Mouse (Mus musculus): ENCODE data around the gene Adat1. TPM values are rescaled to one million over a fixed set of nuclear protein-coding genes. Genes with fewer than 3 reads are reported as not detected.

Gene Adat1
- polyA plus RNA-seq, 1 experiment from 2014 or later = 13.9 TPM

DNA sequence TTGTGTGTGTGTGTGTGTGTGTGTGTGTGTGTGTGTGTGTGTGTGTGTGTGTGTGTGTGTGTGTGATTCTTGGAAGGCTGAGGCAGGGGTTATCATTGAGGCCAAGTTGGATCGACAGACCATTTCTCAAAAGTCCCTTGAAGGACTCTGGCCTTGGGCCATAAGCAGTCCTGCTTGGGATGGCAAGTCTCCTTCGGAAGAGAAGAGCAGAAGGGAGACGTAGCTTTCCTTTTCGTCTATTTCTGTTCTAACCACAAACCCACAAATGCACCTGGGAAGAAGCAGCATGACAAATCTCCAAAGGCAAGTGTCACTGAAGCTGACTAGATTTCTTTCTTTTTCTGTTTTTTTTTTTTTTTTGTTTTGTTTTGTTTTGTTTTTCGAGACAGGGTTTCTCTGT is 36.2 kb downstream of the Adat1 start:
- Histone ChIP-seq H3K9me3 (ENCODE audit: control insufficient read depth, low read length) (no peaks in the 10 kb centered on the region), H3K9ac (ENCODE audit: low read length) (no peak overlapping the region), H3K4me3 (ENCODE audit: low read depth, low read length) (no peak overlapping the region), H3K36me3 (ENCODE audit: control insufficient read depth, insufficient read depth, low read length) (peaks cover 6% of the 10 kb centered on the region), H3K27me3 (ENCODE audit: control insufficient read depth, insufficient read depth, low read length) (no peaks in the 10 kb centered on the region), H3K4me1 (ENCODE audit: control insufficient read depth, insufficient read depth, low read length) (no peaks in the 10 kb centered on the region), H3K4me2 (ENCODE audit: low read depth, severe bottlenecking) (no peak overlapping the region), H3K27ac (replicated peaks; ENCODE audit: low read depth, low read length) (no peak overlapping the region)
- DNase-seq (ENCODE audit: low spot score) (no peak), ATAC-seq (ENCODE audit: insufficient number of reproducible peaks, low FRiP score, low TSS enrichment, low read depth) (no peak)
- WGBS = 94% methylated on average over 5 of the region's 5 CpGs

DNA sequence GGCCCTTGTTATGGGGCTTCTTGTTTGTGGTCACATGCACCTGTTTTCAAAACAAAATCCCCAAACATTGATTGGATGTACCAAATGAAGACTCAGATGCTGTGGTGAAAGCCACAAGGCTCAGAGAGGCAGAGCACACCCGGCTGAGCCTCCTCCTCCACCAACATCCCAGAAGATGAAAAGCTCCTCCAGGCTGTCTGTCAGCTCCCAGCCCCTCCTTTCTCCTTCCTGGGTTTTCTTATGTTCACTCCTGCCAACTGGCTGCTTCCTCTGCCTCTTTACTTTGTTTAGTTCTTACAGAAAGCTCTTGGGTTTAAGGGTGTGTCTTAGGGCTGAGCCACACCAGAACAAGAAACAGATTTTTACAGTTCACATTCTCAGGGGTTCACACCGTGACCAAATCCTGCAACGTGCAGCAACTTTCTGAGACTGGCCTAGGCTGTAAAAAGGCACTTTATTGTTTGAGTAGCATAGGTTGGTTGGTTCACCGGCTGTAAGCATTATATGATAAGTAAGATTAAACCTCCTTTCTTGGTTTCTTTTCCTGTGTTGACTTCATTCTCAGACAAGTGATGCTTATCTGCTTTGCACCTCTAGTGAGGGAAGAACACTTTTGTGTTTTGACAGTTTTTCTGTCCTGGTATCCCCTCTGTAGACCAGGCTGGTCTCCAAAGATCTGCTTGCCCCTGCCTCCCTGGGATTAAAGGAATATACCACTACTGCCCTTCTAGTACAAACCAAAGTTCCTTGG is 37.1 kb downstream of the Adat1 start:
- no peak for DNase-seq (ENCODE audit: low spot score)
- WGBS = 77% methylated on average over 4 of the region's 4 CpGs
- peaks cover 6% of the 10 kb centered on the region for H3K36me3 ChIP-seq (ENCODE audit: control insufficient read depth, insufficient read depth, low read length)
- no peaks in the 10 kb centered on the region for H3K4me1 ChIP-seq (ENCODE audit: control insufficient read depth, insufficient read depth, low read length)
- H3K27me3 ChIP-seq (ENCODE audit: control insufficient read depth, insufficient read depth, low read length) = no peaks in the 10 kb centered on the region
- no peak overlapping the region for H3K4me3 ChIP-seq (ENCODE audit: low read depth, low read length)
- no peak overlapping the region for H3K27ac ChIP-seq (replicated peaks; ENCODE audit: low read depth, low read length)
- ATAC-seq (ENCODE audit: insufficient number of reproducible peaks, low FRiP score, low TSS enrichment, low read depth) = no peak
- no peak overlapping the region for H3K4me2 ChIP-seq (ENCODE audit: low read depth, severe bottlenecking)
- H3K9ac ChIP-seq (ENCODE audit: low read length) = no peak overlapping the region
- H3K9me3 ChIP-seq (ENCODE audit: control insufficient read depth, low read length) = no peaks in the 10 kb centered on the region

DNA sequence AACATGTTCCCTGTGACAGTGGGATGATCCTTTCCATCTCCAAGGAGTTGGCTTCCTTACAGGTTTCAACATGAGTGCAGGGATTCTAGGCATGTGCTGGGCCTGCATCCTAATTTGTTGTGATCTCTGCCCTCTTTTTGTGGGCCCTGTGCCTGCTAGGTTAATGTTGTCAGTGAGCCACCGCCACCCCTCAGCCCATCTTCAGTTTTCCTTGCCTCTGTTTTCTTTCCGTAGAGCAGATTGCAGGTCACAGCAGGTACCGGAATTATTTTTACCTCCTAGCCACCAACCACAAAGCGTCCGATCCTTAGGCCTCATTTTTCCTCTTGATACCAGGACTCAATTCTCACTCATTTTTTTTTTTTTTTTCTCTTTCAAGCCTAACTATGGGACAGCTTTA is 40.2 kb downstream of the Adat1 start:
- Histone ChIP-seq H3K4me3 (ENCODE audit: low read depth, low read length) (no peak overlapping the region), H3K9me3 (ENCODE audit: control insufficient read depth, low read length) (no peaks in the 10 kb centered on the region), H3K27ac (replicated peaks; ENCODE audit: low read depth, low read length) (no peak overlapping the region), H3K4me1 (ENCODE audit: control insufficient read depth, insufficient read depth, low read length) (no peaks in the 10 kb centered on the region), H3K9ac (ENCODE audit: low read length) (no peak overlapping the region), H3K36me3 (ENCODE audit: control insufficient read depth, insufficient read depth, low read length) (peaks cover 10% of the 10 kb centered on the region), H3K27me3 (ENCODE audit: control insufficient read depth, insufficient read depth, low read length) (no peaks in the 10 kb centered on the region), H3K4me2 (ENCODE audit: low read depth, severe bottlenecking) (no peak overlapping the region)
- 96% methylated on average over 5 of the region's 5 CpGs for WGBS
- ATAC-seq (ENCODE audit: insufficient number of reproducible peaks, low FRiP score, low TSS enrichment, low read depth) (no peak), DNase-seq (ENCODE audit: low spot score) (no peak)

DNA sequence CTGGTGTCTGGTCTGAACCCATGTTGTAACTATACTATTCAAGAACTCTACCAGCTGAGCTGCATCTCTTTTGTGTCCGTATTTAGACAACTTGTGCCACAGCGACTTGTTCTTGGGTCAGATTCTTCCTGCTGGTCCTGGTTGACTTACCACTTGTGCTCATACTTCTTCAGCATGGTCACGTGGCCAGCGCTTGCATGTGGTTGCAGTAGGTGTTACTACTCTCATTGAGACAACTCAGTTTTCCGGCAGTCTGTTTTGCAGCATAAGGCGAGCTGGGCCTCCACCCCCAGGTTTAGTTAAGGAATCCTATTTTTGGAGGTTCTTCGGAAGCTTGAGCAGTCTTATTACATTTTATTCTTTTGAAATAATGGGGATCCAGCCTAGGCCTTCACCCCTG is 40.8 kb downstream of the Adat1 start:
- H3K36me3 ChIP-seq (ENCODE audit: control insufficient read depth, insufficient read depth, low read length) = peaks cover 10% of the 10 kb centered on the region
- H3K9me3 ChIP-seq (ENCODE audit: control insufficient read depth, low read length) = no peaks in the 10 kb centered on the region
- ATAC-seq (ENCODE audit: insufficient number of reproducible peaks, low FRiP score, low TSS enrichment, low read depth) = no peak
- no peaks in the 10 kb centered on the region for H3K4me1 ChIP-seq (ENCODE audit: control insufficient read depth, insufficient read depth, low read length)
- H3K27ac ChIP-seq (replicated peaks; ENCODE audit: low read depth, low read length) = no peak overlapping the region
- no peak overlapping the region for H3K9ac ChIP-seq (ENCODE audit: low read length)
- H3K27me3 ChIP-seq (ENCODE audit: control insufficient read depth, insufficient read depth, low read length) = no peaks in the 10 kb centered on the region
- H3K4me2 ChIP-seq (ENCODE audit: low read depth, severe bottlenecking) = no peak overlapping the region
- H3K4me3 ChIP-seq (ENCODE audit: low read depth, low read length) = no peak overlapping the region
- DNase-seq (ENCODE audit: low spot score) = no peak
- WGBS = 93% methylated on average over 7 of the region's 7 CpGs

DNA sequence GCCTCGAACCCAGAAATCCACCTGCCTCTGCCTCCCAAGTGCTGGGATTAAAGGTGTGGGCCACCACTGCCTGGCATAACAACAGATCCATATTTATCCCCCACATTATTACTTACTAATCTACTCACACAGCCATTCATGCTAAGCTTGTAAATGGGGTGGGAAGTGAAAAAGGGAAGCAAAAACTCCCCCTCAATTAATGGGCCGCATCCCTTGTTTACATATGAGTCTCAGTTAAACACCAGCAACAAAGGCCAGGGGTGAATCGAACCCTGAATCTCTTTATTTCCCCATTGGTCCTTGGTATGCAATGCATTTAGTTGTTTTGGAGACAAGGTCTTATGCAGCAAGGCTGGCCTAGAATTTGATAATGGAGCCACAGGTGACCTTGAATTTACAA is 41.3 kb downstream of the Adat1 start:
- no peak overlapping the region for H3K4me2 ChIP-seq (ENCODE audit: low read depth, severe bottlenecking)
- peaks cover 11% of the 10 kb centered on the region for H3K36me3 ChIP-seq (ENCODE audit: control insufficient read depth, insufficient read depth, low read length)
- H3K9me3 ChIP-seq (ENCODE audit: control insufficient read depth, low read length) = no peaks in the 10 kb centered on the region
- H3K4me1 ChIP-seq (ENCODE audit: control insufficient read depth, insufficient read depth, low read length) = no peaks in the 10 kb centered on the region
- no peak overlapping the region for H3K27ac ChIP-seq (replicated peaks; ENCODE audit: low read depth, low read length)
- 92% methylated on average over 3 of the region's 3 CpGs for WGBS
- H3K27me3 ChIP-seq (ENCODE audit: control insufficient read depth, insufficient read depth, low read length) = no peaks in the 10 kb centered on the region
- ATAC-seq (ENCODE audit: insufficient number of reproducible peaks, low FRiP score, low TSS enrichment, low read depth) (no peak), DNase-seq (ENCODE audit: low spot score) (no peak)
- H3K4me3 ChIP-seq (ENCODE audit: low read depth, low read length) = no peak overlapping the region
- H3K9ac ChIP-seq (ENCODE audit: low read length) = no peak overlapping the region

DNA sequence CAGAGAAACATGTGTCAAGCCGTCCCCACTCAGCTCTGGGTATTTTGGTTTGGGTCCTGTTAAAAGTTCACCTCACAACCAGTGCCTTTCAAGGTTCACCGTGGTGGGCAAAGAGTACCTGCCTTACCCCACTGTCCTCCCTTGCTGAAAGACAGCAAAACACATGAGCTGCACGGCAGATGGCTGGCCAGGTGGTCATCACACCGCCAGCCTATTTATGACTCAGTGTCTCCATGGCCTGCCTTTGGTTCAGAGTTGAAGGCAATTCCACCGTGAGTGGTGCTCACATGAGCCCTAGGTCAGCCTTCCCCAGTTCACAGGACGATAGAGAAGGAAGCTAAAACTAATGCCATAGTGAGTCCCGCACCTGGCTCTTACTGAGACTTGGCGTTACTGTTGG is 44.1 kb downstream of the Adat1 start:
- H3K27ac ChIP-seq (replicated peaks; ENCODE audit: low read depth, low read length) = no peak overlapping the region
- H3K9ac ChIP-seq (ENCODE audit: low read length) = no peak overlapping the region
- no peak for ATAC-seq (ENCODE audit: insufficient number of reproducible peaks, low FRiP score, low TSS enrichment, low read depth)
- H3K36me3 ChIP-seq (ENCODE audit: control insufficient read depth, insufficient read depth, low read length) = peaks cover 10% of the 10 kb centered on the region; the same call in 1 of the 2 replicates
- H3K27me3 ChIP-seq (ENCODE audit: control insufficient read depth, insufficient read depth, low read length) = no peaks in the 10 kb centered on the region
- WGBS = 94% methylated on average over 8 of the region's 8 CpGs
- no peak overlapping the region for H3K4me3 ChIP-seq (ENCODE audit: low read depth, low read length)
- H3K4me1 ChIP-seq (ENCODE audit: control insufficient read depth, insufficient read depth, low read length) = no peaks in the 10 kb centered on the region
- no peak overlapping the region for H3K4me2 ChIP-seq (ENCODE audit: low read depth, severe bottlenecking)
- H3K9me3 ChIP-seq (ENCODE audit: control insufficient read depth, low read length) = no peaks in the 10 kb centered on the region
- DNase-seq (ENCODE audit: low spot score) = no peak

DNA sequence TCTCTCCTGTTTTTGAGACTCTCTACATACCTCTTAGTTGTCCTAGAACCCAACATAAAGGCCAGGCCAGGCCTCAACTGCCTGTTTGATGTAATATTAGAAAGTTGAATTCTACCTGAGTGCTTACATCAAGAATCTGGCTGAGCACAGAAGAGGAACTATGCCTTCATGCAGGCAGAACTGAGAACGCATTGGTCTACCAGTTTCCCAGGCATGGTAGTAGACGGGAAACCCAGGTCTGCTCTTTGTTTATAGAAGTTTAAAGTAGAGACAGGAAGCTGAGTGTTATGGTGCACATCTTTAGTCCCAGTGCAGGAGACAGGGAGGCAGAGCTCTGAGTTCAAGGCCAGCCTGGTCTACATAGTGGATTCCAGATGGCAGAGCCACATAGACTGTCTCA is 45.0 kb downstream of the Adat1 start:
- no peaks in the 10 kb centered on the region for H3K27me3 ChIP-seq (ENCODE audit: control insufficient read depth, insufficient read depth, low read length)
- H3K36me3 ChIP-seq (ENCODE audit: control insufficient read depth, insufficient read depth, low read length) = peaks cover 10% of the 10 kb centered on the region; the same call in 1 of the 2 replicates
- 89% methylated on average over 2 of the region's 2 CpGs for WGBS
- no peak for DNase-seq (ENCODE audit: low spot score)
- no peak overlapping the region for H3K4me3 ChIP-seq (ENCODE audit: low read depth, low read length)
- no peaks in the 10 kb centered on the region for H3K9me3 ChIP-seq (ENCODE audit: control insufficient read depth, low read length)
- no peak for ATAC-seq (ENCODE audit: insufficient number of reproducible peaks, low FRiP score, low TSS enrichment, low read depth)
- no peak overlapping the region for H3K4me2 ChIP-seq (ENCODE audit: low read depth, severe bottlenecking)
- H3K9ac ChIP-seq (ENCODE audit: low read length) = no peak overlapping the region
- H3K4me1 ChIP-seq (ENCODE audit: control insufficient read depth, insufficient read depth, low read length) = no peaks in the 10 kb centered on the region
- H3K27ac ChIP-seq (replicated peaks; ENCODE audit: low read depth, low read length) = no peak overlapping the region

DNA sequence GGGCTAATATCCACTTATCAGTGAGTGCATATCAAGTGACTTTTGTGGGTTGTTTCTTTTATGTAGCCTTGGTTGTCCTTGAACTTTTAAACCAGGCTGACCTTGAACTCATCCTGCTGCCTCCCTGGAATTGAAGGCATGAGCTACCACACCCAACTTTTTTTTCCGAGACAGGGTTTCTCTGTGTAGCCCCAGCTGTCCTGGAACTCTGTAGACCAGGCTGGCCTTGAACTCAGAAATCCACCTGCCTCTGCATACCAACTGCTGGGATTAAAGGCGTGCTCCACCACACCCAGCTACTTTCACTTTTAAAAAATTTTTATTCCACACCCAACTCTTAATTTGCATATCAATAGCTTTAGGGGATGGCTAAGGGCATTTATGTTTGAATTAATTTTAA is 48.6 kb downstream of the Adat1 start:
- H3K27me3 ChIP-seq (ENCODE audit: control insufficient read depth, insufficient read depth, low read length) = no peaks in the 10 kb centered on the region
- no peak overlapping the region for H3K4me3 ChIP-seq (ENCODE audit: low read depth, low read length)
- peaks cover 6% of the 10 kb centered on the region; the same call in 1 of the 2 replicates for H3K36me3 ChIP-seq (ENCODE audit: control insufficient read depth, insufficient read depth, low read length)
- H3K4me2 ChIP-seq (ENCODE audit: low read depth, severe bottlenecking) = no peak overlapping the region
- H3K9me3 ChIP-seq (ENCODE audit: control insufficient read depth, low read length) = no peaks in the 10 kb centered on the region
- DNase-seq (ENCODE audit: low spot score) (no peak), ATAC-seq (ENCODE audit: insufficient number of reproducible peaks, low FRiP score, low TSS enrichment, low read depth) (no peak)
- no peak overlapping the region for H3K27ac ChIP-seq (replicated peaks; ENCODE audit: low read depth, low read length)
- peaks cover 9% of the 10 kb centered on the region for H3K4me1 ChIP-seq (ENCODE audit: control insufficient read depth, insufficient read depth, low read length)
- H3K9ac ChIP-seq (ENCODE audit: low read length) = no peak overlapping the region
- WGBS = 87% methylated on average over 2 of the region's 2 CpGs

DNA sequence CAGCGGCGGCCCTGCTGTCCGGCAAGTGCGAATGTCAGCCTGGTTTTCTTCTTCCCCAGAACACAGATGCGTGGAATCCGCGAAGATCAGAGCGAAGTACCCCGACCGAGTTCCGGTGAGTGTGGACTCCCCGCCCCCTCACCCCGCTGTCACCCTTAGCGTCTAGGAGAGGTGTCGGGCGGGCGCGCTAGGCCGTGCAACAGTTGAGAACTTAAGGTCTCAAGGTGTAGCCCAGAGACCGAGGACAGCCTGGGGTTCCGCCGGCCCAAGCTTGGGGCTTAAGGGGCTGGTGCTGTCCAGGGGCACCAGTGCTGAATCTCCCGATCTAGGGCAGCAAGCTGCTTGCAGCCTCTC is 51.0 kb downstream of the Adat1 start:
- Histone ChIP-seq H3K9me3 (ENCODE audit: control insufficient read depth, low read length) (no peaks in the 10 kb centered on the region), H3K4me3 (ENCODE audit: low read depth, low read length) (peak overlapping the region; percentile 78), H3K27ac (replicated peaks; ENCODE audit: low read depth, low read length) (no peak overlapping the region), H3K4me1 (ENCODE audit: control insufficient read depth, insufficient read depth, low read length) (peaks cover 9% of the 10 kb centered on the region), H3K36me3 (ENCODE audit: control insufficient read depth, insufficient read depth, low read length) (peaks cover 3% of the 10 kb centered on the region; the same call in 1 of the 2 replicates), H3K4me2 (ENCODE audit: low read depth, severe bottlenecking) (peak overlapping the region; percentile 92), H3K9ac (ENCODE audit: low read length) (peak overlapping the region; percentile 61), H3K27me3 (ENCODE audit: control insufficient read depth, insufficient read depth, low read length) (no peaks in the 10 kb centered on the region)
- WGBS = 0% methylated on average over 23 of the region's 23 CpGs
- ATAC-seq (ENCODE audit: insufficient number of reproducible peaks, low FRiP score, low TSS enrichment, low read depth) (0 out of 2 replicates have a peak, but pooled peaks have one; percentile 14), DNase-seq (ENCODE audit: low spot score) (peak; percentile 65)
